Mouse (Mus musculus) heart, adult 9 months (tissue): Measurements from ENCODE around the gene Slc29a2.
A peak's percentile ranks its signal among the peaks of the same experiment; 100 is the strongest.

Experiments
- DNase-seq, 2 experiments: peaks; one replicate each; pipeline ENCODE4 v3.0.0; 2022; ENCODE audit warnings: low spot score in 2 of 2

Gene Slc29a2

GRCm38 (mm10) chr19:5032686-5033085, 9.0 kb downstream of the Slc29a2 start:
- DNase-seq: no peak

- DNase-seq: no peak
Measured at GRCm38 (mm10) chr19:5036577-5036976, 12.9 kb downstream of the Slc29a2 start.

GRCm38 (mm10) chr19:5037678-5038571, 14.3 kb downstream of the Slc29a2 start:
- DNase-seq: peak; percentile 63 to 82

GRCm38 (mm10) chr19:5038709-5039156, 15.1 kb downstream of the Slc29a2 start, which contains the start of the genes B4gat1 and AC124502.3:
B4gat1 (plus strand) TSS chr19:5038826.
AC124502.3 (plus strand) TSS chr19:5038891.
- peak; percentile 87 to 88 for DNase-seq

- no peak for DNase-seq
Measured at GRCm38 (mm10) chr19:5039301-5040114, 15.8 kb downstream of the Slc29a2 start.

- DNase-seq: peak; percentile 92
Measured at GRCm38 (mm10) chr19:5040862-5041523, 17.3 kb downstream of the Slc29a2 start, which contains the start of gene Brms1. Brms1 (plus strand) TSS chr19:5041354.

GRCm38 (mm10) chr19:5041588-5041987, 17.9 kb downstream of the Slc29a2 start:
- DNase-seq: no peak

- no peak for DNase-seq
Measured at GRCm38 (mm10) chr19:5045531-5045930, 21.9 kb downstream of the Slc29a2 start.

- no peak for DNase-seq
Measured at GRCm38 (mm10) chr19:5048138-5049056, 24.7 kb downstream of the Slc29a2 start.

GRCm38 (mm10) chr19:5049325-5049724, 25.7 kb downstream of the Slc29a2 start:
- DNase-seq: no peak

GRCm38 (mm10) chr19:5050047-5050905, 26.6 kb downstream of the Slc29a2 start, which contains the start of gene Rin1:
Rin1 (plus strand) TSS chr19:5050481.
- DNase-seq: peak; percentile 71

GRCm38 (mm10) chr19:5051031-5051430, 27.4 kb downstream of the Slc29a2 start:
- DNase-seq: no peak

- no peak for DNase-seq
Measured at GRCm38 (mm10) chr19:5051515-5051914, 27.9 kb downstream of the Slc29a2 start.

GRCm38 (mm10) chr19:5052166-5052822, 28.6 kb downstream of the Slc29a2 start:
- no peak for DNase-seq

GRCm38 (mm10) chr19:5052853-5053252, 29.2 kb downstream of the Slc29a2 start:
- DNase-seq: no peak

GRCm38 (mm10) chr19:5053909-5054308, 30.2 kb downstream of the Slc29a2 start:
- DNase-seq: no peak

GRCm38 (mm10) chr19:5056251-5056650, 32.6 kb downstream of the Slc29a2 start:
- no peak for DNase-seq

GRCm38 (mm10) chr19:5057876-5058775, 34.5 kb downstream of the Slc29a2 start:
- no peak for DNase-seq
